In genomic region chr10:88874870-88875269, GRCm38 (mm10) we compare ENCODE assay signal across 23 mouse cellular contexts. TPM values are rescaled to one million over a fixed set of nuclear protein-coding genes. Genes with fewer than 3 reads are reported as not detected.
"Had no signal": no experiment of that assay in that cellular context is flagged by ENCODE, and none has a peak within 500 bp of the region (broad histone marks: within the 10 kb centered on the region; RNA-seq: fewer than 3 reads in every experiment).

No protein-coding gene starts in this region.

- H3K9me3 ChIP-seq: kidney, embryonic 15.5 days; limb, embryonic 12.5 days; limb, embryonic 15.5 days; midbrain, embryonic 12.5 days; midbrain, embryonic 15.5 days; neural tube, embryonic 12.5 days; neural tube, embryonic 15.5 days had no signal

- H3K4me1 ChIP-seq: kidney, embryonic 15.5 days; limb, embryonic 12.5 days; limb, embryonic 15.5 days; midbrain, embryonic 12.5 days; midbrain, embryonic 15.5 days; neural tube, embryonic 12.5 days; neural tube, embryonic 15.5 days had no signal

- H3K27ac ChIP-seq: kidney, embryonic 15.5 days; limb, embryonic 12.5 days; limb, embryonic 15.5 days; liver, embryonic 14.5 days; macrophage; midbrain, embryonic 12.5 days; midbrain, embryonic 15.5 days; neural tube, embryonic 12.5 days; neural tube, embryonic 15.5 days had no signal

- H3K27me3 ChIP-seq: kidney, embryonic 15.5 days; limb, embryonic 12.5 days; limb, embryonic 15.5 days; midbrain, embryonic 12.5 days; midbrain, embryonic 15.5 days; neural tube, embryonic 12.5 days; neural tube, embryonic 15.5 days had no signal

- H3K36me3 ChIP-seq: kidney, embryonic 15.5 days; limb, embryonic 12.5 days; limb, embryonic 15.5 days; midbrain, embryonic 12.5 days; midbrain, embryonic 15.5 days; neural tube, embryonic 12.5 days; neural tube, embryonic 15.5 days had no signal

- DNase-seq: kidney, postnatal 10 days; kidney, postnatal 36 days; left cerebral cortex, postnatal 4 days; liver, postnatal 0 days; lung, embryonic 14.5 days; right cerebral cortex, adult 18-20 months; right cerebral cortex, postnatal 14 days; right cerebral cortex, postnatal 4 days; thymus, adult 18-20 months; thymus, postnatal 36 days had no signal

- ATAC-seq: liver, postnatal 0 days; lung, postnatal 0 days; midbrain, embryonic 15.5 days had no signal

- H3K4me3 ChIP-seq: kidney, embryonic 15.5 days; limb, embryonic 12.5 days; limb, embryonic 15.5 days; midbrain, embryonic 12.5 days; midbrain, embryonic 15.5 days; neural tube, embryonic 12.5 days; neural tube, embryonic 15.5 days had no signal

- H3K9ac ChIP-seq: kidney, embryonic 15.5 days; limb, embryonic 12.5 days; limb, embryonic 15.5 days; liver, embryonic 14.5 days; liver, postnatal 0 days; lung, embryonic 14.5 days; midbrain, embryonic 12.5 days; midbrain, embryonic 15.5 days; neural tube, embryonic 12.5 days; neural tube, embryonic 15.5 days had no signal

RNA-seq across cellular contexts. Expression of gene Slc5a8, which starts 10.9 kb away (rescaled TPM):
- total RNA-seq: left cerebral cortex, postnatal 14 days; megakaryocyte, adult 5-6 weeks had no signal
- polyA plus RNA-seq: limb, embryonic 15.5 days; liver, postnatal 0 days; macrophage; neural tube, embryonic 12.5 days; testis, adult 2 months had no signal
